Mouse (Mus musculus): ENCODE results near the gene Ralbp1. TPM values are rescaled to one million over a fixed set of nuclear protein-coding genes. Genes with fewer than 3 reads are reported as not detected.

The Ralbp1 gene
- polyA plus RNA-seq, 1 experiment from 2014 or later: 42.9 TPM

Other genes with a start within 250 kb of the Ralbp1 start
- gene Txndc2, start 243.6 kb downstream of the Ralbp1 start, polyA plus RNA-seq (2014; fragmentation: Nextera tagmentation; extraction: Ambion mirVana): 0.19 TPM in 1 of 2 replicates, not detected in the other
- gene Rab31, start 113.0 kb downstream of the Ralbp1 start, polyA plus RNA-seq (2014; fragmentation: Nextera tagmentation; extraction: Ambion mirVana): 88.8 and 92.6 TPM in 2 replicates
- 37.1 and 43.4 TPM in 2 replicates for gene Ppp4r1, start 103.2 kb downstream of the Ralbp1 start, polyA plus RNA-seq (2014; fragmentation: Nextera tagmentation; extraction: Ambion mirVana)
- 81.4 and 83.1 TPM in 2 replicates for gene Twsg1, start 65.4 kb upstream of the Ralbp1 start, polyA plus RNA-seq (2014; fragmentation: Nextera tagmentation; extraction: Ambion mirVana)
- gene Ankrd12, start 191.3 kb upstream of the Ralbp1 start, polyA plus RNA-seq (2014; fragmentation: Nextera tagmentation; extraction: Ambion mirVana): 83.0 and 111 TPM in 2 replicates
- gene Ndufv2, start 215.8 kb upstream of the Ralbp1 start, polyA plus RNA-seq (2014; fragmentation: Nextera tagmentation; extraction: Ambion mirVana): 378 and 456 TPM in 2 replicates
- 35.6 and 42.7 TPM in 2 replicates for gene Washc1, start 225.7 kb upstream of the Ralbp1 start, polyA plus RNA-seq (2014; fragmentation: Nextera tagmentation; extraction: Ambion mirVana)
- gene Ddx11, start 237.7 kb upstream of the Ralbp1 start, polyA plus RNA-seq (2014; fragmentation: Nextera tagmentation; extraction: Ambion mirVana): 4.3 and 5.6 TPM in 2 replicates